Mouse (Mus musculus): Measurements from ENCODE around the gene Igf2bp2.
A peak's percentile ranks its signal among the peaks of the same experiment; 100 is the strongest.

The Igf2bp2 gene

GRCm38 (mm10) chr16:22110036-22110435, 53.1 kb downstream of the Igf2bp2 start:
- H3K4me3 ChIP-seq (replicated peaks; ENCODE audit: low read length): no peak overlapping the region
- no peak for TF ChIP-seq POU5F1 (IDR thresholded peaks at IDR 0.05; ENCODE audit: borderline replicate concordance, low read length)
- H3K9me3 ChIP-seq (ENCODE audit: low read length): no peaks in the 10 kb centered on the region
- H3K36me3 ChIP-seq (ENCODE audit: insufficient read depth, low read length): peaks cover 7% of the 10 kb centered on the region; the same call in 1 of the 2 replicates
- no peaks in the 10 kb centered on the region for H3K27me3 ChIP-seq (ENCODE audit: insufficient read depth, low read length)
- H3K4me1 ChIP-seq (replicated peaks; ENCODE audit: low read depth, low read length): peaks cover 77% of the 10 kb centered on the region

GRCm38 (mm10) chr16:22109159-22109558, 53.9 kb downstream of the Igf2bp2 start:
- peaks cover 70% of the 10 kb centered on the region for H3K4me1 ChIP-seq (replicated peaks; ENCODE audit: low read depth, low read length)
- H3K27me3 ChIP-seq (ENCODE audit: insufficient read depth, low read length): no peaks in the 10 kb centered on the region
- no peaks in the 10 kb centered on the region for H3K9me3 ChIP-seq (ENCODE audit: low read length)
- TF ChIP-seq POU5F1 (IDR thresholded peaks at IDR 0.05; ENCODE audit: borderline replicate concordance, low read length): no peak
- no peak for TF ChIP-seq CTCF (conservative IDR thresholded peaks at IDR 0.05; ENCODE audit: low read length)
- no peak for TF ChIP-seq NANOG (IDR thresholded peaks at IDR 0.05; ENCODE audit: borderline replicate concordance, low read length)
- H3K4me3 ChIP-seq (replicated peaks; ENCODE audit: low read length): no peak overlapping the region
- peaks cover 7% of the 10 kb centered on the region; the same call in 1 of the 2 replicates for H3K36me3 ChIP-seq (ENCODE audit: insufficient read depth, low read length)

- Histone ChIP-seq H3K27me3 (ENCODE audit: insufficient read depth, low read length) (no peaks in the 10 kb centered on the region), H3K4me1 (replicated peaks; ENCODE audit: low read depth, low read length) (peaks cover 66% of the 10 kb centered on the region), H3K4me3 (replicated peaks; ENCODE audit: low read length) (no peak overlapping the region), H3K9me3 (ENCODE audit: low read length) (no peaks in the 10 kb centered on the region), H3K36me3 (ENCODE audit: insufficient read depth, low read length) (peaks cover 7% of the 10 kb centered on the region; the same call in 1 of the 2 replicates)
- TF ChIP-seq NANOG (IDR thresholded peaks at IDR 0.05; ENCODE audit: borderline replicate concordance, low read length) (no peak), POU5F1 (IDR thresholded peaks at IDR 0.05; ENCODE audit: borderline replicate concordance, low read length) (no peak), CTCF (conservative IDR thresholded peaks at IDR 0.05; ENCODE audit: low read length) (no peak)
These were observed 55.1 kb downstream of the Igf2bp2 start for GRCm38 (mm10) chr16:22107897-22108516.

- Histone ChIP-seq H3K4me1 (replicated peaks; ENCODE audit: low read depth, low read length) (peaks cover 48% of the 10 kb centered on the region), H3K27me3 (ENCODE audit: insufficient read depth, low read length) (no peaks in the 10 kb centered on the region), H3K36me3 (ENCODE audit: insufficient read depth, low read length) (no peaks in the 10 kb centered on the region; the same call in 1 of the 2 replicates), H3K4me3 (replicated peaks; ENCODE audit: low read length) (no peak overlapping the region), H3K9me3 (ENCODE audit: low read length) (0 out of 2 replicates have a peak, but pooled peaks cover under 1% of the 10 kb centered on the region)
- TF ChIP-seq CTCF (conservative IDR thresholded peaks at IDR 0.05; ENCODE audit: low read length) (peak; percentile 9), NANOG (IDR thresholded peaks at IDR 0.05; ENCODE audit: borderline replicate concordance, low read length) (no peak)
These were observed 57.0 kb downstream of the Igf2bp2 start for GRCm38 (mm10) chr16:22106012-22106584.

- Histone ChIP-seq H3K4me1 (replicated peaks; ENCODE audit: low read depth, low read length) (peaks cover 39% of the 10 kb centered on the region), H3K36me3 (ENCODE audit: insufficient read depth, low read length) (no peaks in the 10 kb centered on the region; the same call in 1 of the 2 replicates), H3K9me3 (ENCODE audit: low read length) (peaks cover 10% of the 10 kb centered on the region; the same call in 1 of the 2 replicates), H3K4me3 (replicated peaks; ENCODE audit: low read length) (no peak overlapping the region), H3K27me3 (ENCODE audit: insufficient read depth, low read length) (no peaks in the 10 kb centered on the region)
- TF ChIP-seq POU5F1 (IDR thresholded peaks at IDR 0.05; ENCODE audit: borderline replicate concordance, low read length) (no peak), CTCF (conservative IDR thresholded peaks at IDR 0.05; ENCODE audit: low read length) (peak; percentile 42)
These were observed 63.0 kb downstream of the Igf2bp2 start for GRCm38 (mm10) chr16:22100067-22100466.

- Histone ChIP-seq H3K9me3 (ENCODE audit: low read length) (peaks cover 10% of the 10 kb centered on the region; the same call in 1 of the 2 replicates), H3K27me3 (ENCODE audit: insufficient read depth, low read length) (no peaks in the 10 kb centered on the region), H3K4me1 (replicated peaks; ENCODE audit: low read depth, low read length) (peaks cover 50% of the 10 kb centered on the region), H3K4me3 (replicated peaks; ENCODE audit: low read length) (peak overlapping the region; percentile 45), H3K36me3 (ENCODE audit: insufficient read depth, low read length) (no peaks in the 10 kb centered on the region; the same call in 1 of the 2 replicates)
- no peak for TF ChIP-seq CTCF (conservative IDR thresholded peaks at IDR 0.05; ENCODE audit: low read length)
- no peak for TF ChIP-seq NANOG (IDR thresholded peaks at IDR 0.05; ENCODE audit: borderline replicate concordance, low read length)
- no peak for TF ChIP-seq POU5F1 (IDR thresholded peaks at IDR 0.05; ENCODE audit: borderline replicate concordance, low read length)
These were observed 65.4 kb downstream of the Igf2bp2 start for GRCm38 (mm10) chr16:22097659-22098058.

- no peak for TF ChIP-seq CTCF (conservative IDR thresholded peaks at IDR 0.05; ENCODE audit: low read length)
- no peaks in the 10 kb centered on the region for H3K36me3 ChIP-seq (ENCODE audit: insufficient read depth, low read length)
- H3K4me1 ChIP-seq (replicated peaks; ENCODE audit: low read depth, low read length): peaks cover 69% of the 10 kb centered on the region
- H3K4me3 ChIP-seq (replicated peaks; ENCODE audit: low read length): no peak overlapping the region
- H3K9me3 ChIP-seq (ENCODE audit: low read length): peaks cover 7% of the 10 kb centered on the region; the same call in 1 of the 2 replicates
- H3K27me3 ChIP-seq (ENCODE audit: insufficient read depth, low read length): no peaks in the 10 kb centered on the region
These were observed 67.3 kb downstream of the Igf2bp2 start for GRCm38 (mm10) chr16:22095751-22096150.

GRCm38 (mm10) chr16:22091255-22091783, 71.8 kb downstream of the Igf2bp2 start:
- TF ChIP-seq NANOG (IDR thresholded peaks at IDR 0.05; ENCODE audit: borderline replicate concordance, low read length) (no peak), POU5F1 (IDR thresholded peaks at IDR 0.05; ENCODE audit: borderline replicate concordance, low read length) (no peak), CTCF (conservative IDR thresholded peaks at IDR 0.05; ENCODE audit: low read length) (no peak)
- peaks cover 18% of the 10 kb centered on the region for H3K36me3 ChIP-seq (ENCODE audit: insufficient read depth, low read length)
- no peaks in the 10 kb centered on the region for H3K27me3 ChIP-seq (ENCODE audit: insufficient read depth, low read length)
- H3K4me1 ChIP-seq (replicated peaks; ENCODE audit: low read depth, low read length): peaks cover 62% of the 10 kb centered on the region
- H3K9me3 ChIP-seq (ENCODE audit: low read length): no peaks in the 10 kb centered on the region
- H3K4me3 ChIP-seq (replicated peaks; ENCODE audit: low read length): no peak overlapping the region
